Mouse (Mus musculus): Measurements from ENCODE around the gene Gm42742. TPM values are rescaled to one million over a fixed set of nuclear protein-coding genes. Genes with fewer than 3 reads are reported as not detected.

The Gm42742 gene
- polyA plus RNA-seq, 1 experiment from 2014 or later = 65.0 TPM

DNA sequence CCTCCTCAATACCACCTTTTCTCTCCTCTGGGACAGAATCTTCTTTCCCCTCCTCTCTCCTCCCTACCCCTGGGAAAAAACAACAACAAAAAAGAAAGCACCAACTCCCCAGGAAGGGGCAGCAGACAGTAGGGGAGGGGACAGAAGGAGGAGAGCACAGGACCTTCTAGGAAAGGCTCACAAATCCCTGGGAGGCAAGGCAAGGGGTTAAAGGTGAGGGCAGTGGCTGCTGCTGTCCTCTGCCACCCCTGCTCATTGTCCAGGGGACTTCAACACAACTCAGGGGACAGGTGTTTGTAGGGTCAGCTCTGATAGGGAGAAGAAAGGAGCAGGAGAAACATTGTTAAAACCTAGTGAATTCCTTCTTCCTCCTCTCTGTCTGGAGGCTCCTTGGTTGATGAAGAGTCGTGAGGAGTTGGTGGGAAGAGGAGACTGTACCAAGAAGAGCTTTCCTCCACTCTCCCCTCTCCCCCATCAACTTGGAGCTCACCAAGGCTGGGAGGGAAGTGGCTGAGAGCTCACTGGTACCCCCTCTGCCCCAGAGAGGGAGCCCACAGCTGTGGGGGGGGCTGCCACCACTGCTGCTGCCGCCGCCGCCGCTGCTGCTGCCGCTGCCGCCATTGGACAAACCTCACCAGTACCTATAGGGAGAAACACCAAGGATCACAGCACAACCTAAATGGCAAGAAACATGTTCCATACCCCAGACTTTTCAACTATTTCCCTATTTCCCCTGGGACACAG, 1.8 kb upstream of the Gm42742 start:
- H3K4me1 ChIP-seq (ENCODE audit: control insufficient read depth, insufficient read depth, low read length) = peaks cover 39% of the 10 kb centered on the region
- peak overlapping the region; percentile 98 for H3K4me2 ChIP-seq (ENCODE audit: low read length)
- H3K9ac ChIP-seq (ENCODE audit: low read length) = peak overlapping the region; percentile 99
- ATAC-seq = no peak
- H3K36me3 ChIP-seq (ENCODE audit: control insufficient read depth, insufficient read depth, low read length) = peaks cover 35% of the 10 kb centered on the region
- H3K4me3 ChIP-seq (ENCODE audit: low read depth, low read length) = peak overlapping the region; percentile 97
- WGBS = 72% methylated on average over 7 of the region's 7 CpGs
- no peaks in the 10 kb centered on the region for H3K27me3 ChIP-seq (replicated peaks; ENCODE audit: control insufficient read depth, insufficient read depth, low read length)
- DNase-seq (ENCODE audit: low spot score) = no peak
- H3K9me3 ChIP-seq (replicated peaks; ENCODE audit: control insufficient read depth, low read length) = no peaks in the 10 kb centered on the region
- peak overlapping the region; percentile 85; the same call in 1 of the 2 replicates for H3K27ac ChIP-seq (ENCODE audit: low read depth, low read length)

DNA sequence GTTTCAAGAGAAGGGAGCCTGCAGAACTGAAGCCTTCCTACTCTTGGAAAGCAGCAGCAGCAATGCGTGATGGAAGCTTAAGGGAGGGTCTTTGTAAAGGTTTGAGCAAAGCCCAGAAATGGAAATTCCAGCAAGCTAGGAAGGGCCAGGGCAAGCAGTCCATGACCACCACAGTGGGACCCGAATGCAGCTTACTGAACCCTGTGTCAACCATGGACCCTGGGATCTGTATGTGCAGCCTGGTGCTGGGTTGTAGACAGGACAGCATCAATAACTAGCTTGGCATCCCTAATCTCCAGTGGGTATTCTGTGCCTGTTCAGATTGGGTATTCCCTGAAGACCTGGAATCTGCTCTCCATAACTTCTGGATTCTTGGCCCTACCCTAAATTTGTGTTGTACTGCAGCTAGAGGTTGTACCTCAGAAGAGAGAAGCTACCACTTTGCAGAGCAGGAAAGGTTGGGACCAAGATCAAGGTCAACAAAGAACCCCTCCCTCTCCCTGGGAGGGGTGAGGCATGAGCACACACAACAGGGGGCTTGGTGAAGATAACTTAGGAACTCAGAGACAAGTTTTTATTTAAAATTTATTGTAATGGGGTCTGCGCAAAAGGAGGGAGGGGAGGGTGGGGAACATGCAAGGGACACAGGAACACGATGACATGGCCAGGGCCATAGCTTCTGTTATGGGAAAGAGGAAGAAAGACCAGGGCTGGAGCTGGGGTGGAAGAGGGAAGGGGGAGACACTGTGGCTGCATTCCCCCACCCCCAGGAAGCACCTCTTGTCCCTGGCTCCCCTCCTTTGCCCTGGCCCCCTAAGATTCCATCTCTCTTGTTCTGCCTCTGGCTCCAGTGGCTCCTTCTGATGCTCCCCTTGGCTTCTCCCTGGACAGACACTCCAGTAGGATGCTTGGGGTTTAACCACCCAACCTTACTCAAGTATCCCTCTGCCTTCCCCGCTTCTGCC, 948 bp upstream of the Gm42742 start:
- WGBS = 45% methylated on average over 5 of the region's 5 CpGs
- Histone ChIP-seq H3K9ac (ENCODE audit: low read length) (peak overlapping the region; percentile 85), H3K36me3 (ENCODE audit: control insufficient read depth, insufficient read depth, low read length) (peaks cover 35% of the 10 kb centered on the region), H3K9me3 (replicated peaks; ENCODE audit: control insufficient read depth, low read length) (no peaks in the 10 kb centered on the region), H3K4me1 (ENCODE audit: control insufficient read depth, insufficient read depth, low read length) (peaks cover 40% of the 10 kb centered on the region), H3K27me3 (replicated peaks; ENCODE audit: control insufficient read depth, insufficient read depth, low read length) (no peaks in the 10 kb centered on the region), H3K4me3 (ENCODE audit: low read depth, low read length) (peak overlapping the region; percentile 50), H3K4me2 (ENCODE audit: low read length) (peak overlapping the region; percentile 64), H3K27ac (ENCODE audit: low read depth, low read length) (peak overlapping the region; percentile 85)
- DNase-seq (ENCODE audit: low spot score) = no peak
- ATAC-seq = no peak

GRCm38 (mm10) chr7:127020491-127020890, 406 bp downstream of the Gm42742 start:
- H3K36me3 ChIP-seq (ENCODE audit: control insufficient read depth, insufficient read depth, low read length) = peaks cover 39% of the 10 kb centered on the region
- peaks cover 47% of the 10 kb centered on the region for H3K4me1 ChIP-seq (ENCODE audit: control insufficient read depth, insufficient read depth, low read length)
- DNase-seq (ENCODE audit: low spot score) (no peak), ATAC-seq (no peak)
- H3K4me3 ChIP-seq (ENCODE audit: low read depth, low read length) = peak overlapping the region; percentile 50
- WGBS = 24% methylated on average over 5 of the region's 5 CpGs
- peak overlapping the region; percentile 64 for H3K4me2 ChIP-seq (ENCODE audit: low read length)
- H3K27me3 ChIP-seq (replicated peaks; ENCODE audit: control insufficient read depth, insufficient read depth, low read length) = no peaks in the 10 kb centered on the region
- H3K9ac ChIP-seq (ENCODE audit: low read length) = peak overlapping the region; percentile 85
- no peaks in the 10 kb centered on the region for H3K9me3 ChIP-seq (replicated peaks; ENCODE audit: control insufficient read depth, low read length)
- peak overlapping the region; percentile 85 for H3K27ac ChIP-seq (ENCODE audit: low read depth, low read length)

DNA sequence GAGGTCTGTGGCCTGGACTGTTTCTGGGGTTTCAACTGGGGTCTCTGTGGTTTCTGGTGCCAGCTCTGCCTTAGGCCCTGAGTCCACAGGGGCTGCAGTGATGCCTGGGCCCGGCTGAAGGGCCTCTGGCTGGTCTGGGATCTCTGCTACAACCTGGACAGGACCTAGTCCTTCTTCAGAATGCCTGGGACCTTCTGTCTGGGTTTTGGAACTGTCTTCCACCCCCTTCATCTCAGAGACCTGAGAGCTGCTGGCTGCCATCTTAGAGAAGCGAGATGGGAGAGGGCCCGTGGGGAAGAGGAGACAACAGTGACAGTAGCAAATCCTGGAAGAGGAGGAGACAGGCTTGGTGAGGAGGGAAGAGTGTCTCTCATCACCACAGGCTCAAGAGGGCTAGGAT, 866 bp downstream of the Gm42742 start:
- Histone ChIP-seq H3K36me3 (ENCODE audit: control insufficient read depth, insufficient read depth, low read length) (peaks cover 44% of the 10 kb centered on the region), H3K4me1 (ENCODE audit: control insufficient read depth, insufficient read depth, low read length) (peaks cover 50% of the 10 kb centered on the region), H3K4me3 (ENCODE audit: low read depth, low read length) (peak overlapping the region; percentile 50), H3K27ac (ENCODE audit: low read depth, low read length) (0 out of 2 replicates have a peak overlapping the region, but pooled peaks have one; percentile 85), H3K9me3 (replicated peaks; ENCODE audit: control insufficient read depth, low read length) (no peaks in the 10 kb centered on the region), H3K4me2 (ENCODE audit: low read length) (peak overlapping the region; percentile 64), H3K27me3 (replicated peaks; ENCODE audit: control insufficient read depth, insufficient read depth, low read length) (no peaks in the 10 kb centered on the region), H3K9ac (ENCODE audit: low read length) (peak overlapping the region; percentile 85)
- DNase-seq (ENCODE audit: low spot score) = no peak
- ATAC-seq = no peak
- WGBS = 52% methylated on average over 3 of the region's 3 CpGs

- DNase-seq (ENCODE audit: low spot score) (no peak), ATAC-seq (no peak)
- peaks cover 48% of the 10 kb centered on the region for H3K4me1 ChIP-seq (ENCODE audit: control insufficient read depth, insufficient read depth, low read length)
- no peaks in the 10 kb centered on the region for H3K27me3 ChIP-seq (replicated peaks; ENCODE audit: control insufficient read depth, insufficient read depth, low read length)
- H3K9ac ChIP-seq (ENCODE audit: low read length) = peak overlapping the region; percentile 85; the same call in 1 of the 2 replicates
- peak overlapping the region; percentile 64 for H3K4me2 ChIP-seq (ENCODE audit: low read length)
- no peak overlapping the region for H3K27ac ChIP-seq (ENCODE audit: low read depth, low read length)
- peaks cover 45% of the 10 kb centered on the region for H3K36me3 ChIP-seq (ENCODE audit: control insufficient read depth, insufficient read depth, low read length)
- H3K9me3 ChIP-seq (replicated peaks; ENCODE audit: control insufficient read depth, low read length) = no peaks in the 10 kb centered on the region
- H3K4me3 ChIP-seq (ENCODE audit: low read depth, low read length) = no peak overlapping the region
- WGBS = 85% methylated on average over 14 of the region's 14 CpGs
Observed at GRCm38 (mm10) chr7:127019306-127019960, 1.5 kb downstream of the Gm42742 start.

DNA sequence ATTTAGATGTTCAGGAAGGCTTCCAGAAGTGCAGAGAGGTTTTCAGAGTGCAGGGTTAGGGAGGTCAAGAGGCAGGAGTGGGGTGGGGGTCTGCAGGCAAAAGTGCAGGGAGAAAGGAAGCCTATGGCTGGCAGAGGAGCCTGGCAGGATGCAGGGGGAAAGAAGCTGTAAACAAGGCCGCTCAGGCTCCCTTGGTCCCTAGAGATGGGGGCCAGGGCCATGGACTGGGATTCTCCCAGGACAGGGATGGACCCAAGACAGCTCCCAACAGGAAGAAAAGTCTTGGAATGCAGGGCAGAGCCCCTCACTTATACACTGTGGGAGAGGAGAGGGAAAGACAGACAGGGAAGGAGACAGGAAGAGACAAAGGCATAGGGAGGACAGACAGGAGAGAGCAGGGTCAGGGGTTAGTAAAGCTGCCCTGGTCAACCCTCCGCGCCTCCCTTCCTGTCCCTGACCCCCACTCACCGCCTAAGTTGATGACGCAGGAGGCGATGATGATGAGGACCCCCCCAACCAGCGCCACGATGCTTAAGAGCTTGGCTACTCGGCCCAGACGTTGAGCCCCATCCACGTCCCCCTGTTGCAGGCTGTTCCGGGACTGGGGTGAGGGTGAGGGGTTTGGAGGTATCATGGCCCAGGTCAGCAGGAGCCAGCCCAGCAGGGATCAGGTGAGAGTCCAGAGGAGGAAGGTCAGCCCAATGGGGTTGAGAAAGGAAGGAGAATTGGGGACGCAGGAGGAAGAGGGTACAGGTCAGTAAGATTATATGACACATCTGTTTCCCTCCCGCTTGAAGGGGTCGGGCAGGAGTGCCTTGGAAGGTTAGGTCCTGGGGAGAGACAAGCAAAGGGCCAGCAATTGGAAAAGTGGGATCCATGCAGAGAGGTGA, 2.2 kb downstream of the Gm42742 start:
- Histone ChIP-seq H3K4me2 (ENCODE audit: low read length) (peak overlapping the region; percentile 96; the same call in 1 of the 2 replicates), H3K4me1 (ENCODE audit: control insufficient read depth, insufficient read depth, low read length) (peaks cover 44% of the 10 kb centered on the region), H3K27me3 (replicated peaks; ENCODE audit: control insufficient read depth, insufficient read depth, low read length) (no peaks in the 10 kb centered on the region), H3K4me3 (ENCODE audit: low read depth, low read length) (no peak overlapping the region; the same call in 1 of the 2 replicates), H3K9ac (ENCODE audit: low read length) (peak overlapping the region; percentile 22; the same call in 1 of the 2 replicates), H3K9me3 (replicated peaks; ENCODE audit: control insufficient read depth, low read length) (no peaks in the 10 kb centered on the region), H3K27ac (ENCODE audit: low read depth, low read length) (peak overlapping the region; percentile 75), H3K36me3 (ENCODE audit: control insufficient read depth, insufficient read depth, low read length) (peaks cover 45% of the 10 kb centered on the region)
- ATAC-seq (no peak), DNase-seq (ENCODE audit: low spot score) (no peak)
- 90% methylated on average over 15 of the region's 15 CpGs for WGBS

- H3K36me3 ChIP-seq (ENCODE audit: control insufficient read depth, insufficient read depth, low read length) = peaks cover 45% of the 10 kb centered on the region
- peak overlapping the region; percentile 22 for H3K9ac ChIP-seq (ENCODE audit: low read length)
- 62% methylated on average over 6 of the region's 6 CpGs for WGBS
- peaks cover 37% of the 10 kb centered on the region for H3K4me1 ChIP-seq (ENCODE audit: control insufficient read depth, insufficient read depth, low read length)
- H3K27me3 ChIP-seq (replicated peaks; ENCODE audit: control insufficient read depth, insufficient read depth, low read length) = no peaks in the 10 kb centered on the region
- H3K4me2 ChIP-seq (ENCODE audit: low read length) = peak overlapping the region; percentile 96
- peak overlapping the region; percentile 75 for H3K27ac ChIP-seq (ENCODE audit: low read depth, low read length)
- H3K9me3 ChIP-seq (replicated peaks; ENCODE audit: control insufficient read depth, low read length) = no peaks in the 10 kb centered on the region
- H3K4me3 ChIP-seq (ENCODE audit: low read depth, low read length) = no peak overlapping the region; the same call in 1 of the 2 replicates
- DNase-seq (ENCODE audit: low spot score) (no peak), ATAC-seq (no peak)
Observed at GRCm38 (mm10) chr7:127017950-127018345, 2.9 kb downstream of the Gm42742 start.

All from forebrain, embryonic 14.5 days (tissue).